Mouse (Mus musculus): ENCODE measurements at regions not wholly inside any gene's neighbourhood (a gene's known extent, or its start where the extent isn't known, plus 50 kb on each side); places are given as distances from the start of the nearest gene placed in this dataset.

DNA sequence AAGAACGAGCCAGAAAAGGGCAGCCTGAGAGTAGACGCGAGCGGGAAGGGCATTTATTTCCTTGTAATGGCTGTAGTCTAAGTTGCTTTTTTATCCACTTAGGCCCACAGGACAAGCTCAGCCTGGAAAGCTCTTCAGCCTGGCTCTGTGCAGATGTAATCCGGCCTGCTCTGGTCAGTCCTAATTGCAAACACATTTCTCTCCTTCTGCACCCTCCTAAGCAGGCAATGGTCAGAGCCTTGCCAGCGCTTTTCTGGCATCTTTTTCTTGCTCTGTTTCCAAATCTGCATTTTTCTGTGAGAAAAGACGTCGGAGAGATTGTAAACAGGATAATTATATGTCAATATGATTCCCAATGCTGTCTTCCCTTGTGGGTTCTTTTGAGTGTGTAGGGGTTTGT lies 224.3 kb upstream of the Tank start:
- H3K27ac ChIP-seq (replicated peaks; ENCODE audit: low read depth, low read length) = peak overlapping the region; percentile 74
- 22% methylated on average over 8 of the region's 8 CpGs for WGBS
- DNase-seq (ENCODE audit: low spot score) = peak; percentile 90
- H3K9ac ChIP-seq (ENCODE audit: low read depth, low read length) = 0 out of 2 replicates have a peak overlapping the region, but pooled peaks have one; percentile 3
- peaks cover 11% of the 10 kb centered on the region for H3K4me1 ChIP-seq (ENCODE audit: control insufficient read depth, insufficient read depth, low read length)
- H3K4me2 ChIP-seq (ENCODE audit: low read depth, low read length) = peak overlapping the region; percentile 8
- no peaks in the 10 kb centered on the region for H3K27me3 ChIP-seq (replicated peaks; ENCODE audit: control insufficient read depth, insufficient read depth, low read length)
- H3K9me3 ChIP-seq (ENCODE audit: control insufficient read depth, low read length) = no peaks in the 10 kb centered on the region
- H3K4me3 ChIP-seq (ENCODE audit: low read depth, low read length) = no peak overlapping the region
- peak; percentile 90 for ATAC-seq (ENCODE audit: low read depth)
- H3K36me3 ChIP-seq (ENCODE audit: control insufficient read depth, insufficient read depth, low read length) = no peaks in the 10 kb centered on the region

DNA sequence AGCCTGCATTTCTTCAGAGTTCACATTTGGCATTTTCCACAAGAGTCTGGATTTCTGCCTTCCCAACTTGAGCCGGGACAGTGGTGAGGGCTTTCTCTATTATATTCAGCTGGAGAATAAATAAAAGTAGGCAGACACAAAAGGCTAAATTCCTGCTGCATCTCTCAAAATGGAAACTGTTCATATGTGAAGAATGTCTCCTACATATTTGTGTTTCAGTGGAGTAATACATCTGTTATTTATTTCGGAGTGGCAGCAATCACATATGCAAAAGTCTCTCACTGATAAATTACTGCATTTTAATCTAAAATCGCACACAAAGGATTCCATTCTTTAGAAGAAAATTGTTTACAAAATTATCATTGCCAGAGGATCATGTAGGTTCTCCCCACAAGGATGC lies 230.9 kb upstream of the Tank start:
- no peak overlapping the region for H3K4me3 ChIP-seq (ENCODE audit: low read depth, low read length)
- H3K27ac ChIP-seq (replicated peaks; ENCODE audit: low read depth, low read length) = no peak overlapping the region
- WGBS = 65% methylated on average over 3 of the region's 3 CpGs
- no peaks in the 10 kb centered on the region for H3K9me3 ChIP-seq (ENCODE audit: control insufficient read depth, low read length)
- no peak overlapping the region for H3K9ac ChIP-seq (ENCODE audit: low read depth, low read length)
- H3K4me2 ChIP-seq (ENCODE audit: low read depth, low read length) = no peak overlapping the region
- H3K27me3 ChIP-seq (replicated peaks; ENCODE audit: control insufficient read depth, insufficient read depth, low read length) = no peaks in the 10 kb centered on the region
- no peaks in the 10 kb centered on the region for H3K36me3 ChIP-seq (ENCODE audit: control insufficient read depth, insufficient read depth, low read length)
- DNase-seq (ENCODE audit: low spot score) (peak; percentile 24), ATAC-seq (ENCODE audit: low read depth) (no peak)
- no peaks in the 10 kb centered on the region for H3K4me1 ChIP-seq (ENCODE audit: control insufficient read depth, insufficient read depth, low read length)

DNA sequence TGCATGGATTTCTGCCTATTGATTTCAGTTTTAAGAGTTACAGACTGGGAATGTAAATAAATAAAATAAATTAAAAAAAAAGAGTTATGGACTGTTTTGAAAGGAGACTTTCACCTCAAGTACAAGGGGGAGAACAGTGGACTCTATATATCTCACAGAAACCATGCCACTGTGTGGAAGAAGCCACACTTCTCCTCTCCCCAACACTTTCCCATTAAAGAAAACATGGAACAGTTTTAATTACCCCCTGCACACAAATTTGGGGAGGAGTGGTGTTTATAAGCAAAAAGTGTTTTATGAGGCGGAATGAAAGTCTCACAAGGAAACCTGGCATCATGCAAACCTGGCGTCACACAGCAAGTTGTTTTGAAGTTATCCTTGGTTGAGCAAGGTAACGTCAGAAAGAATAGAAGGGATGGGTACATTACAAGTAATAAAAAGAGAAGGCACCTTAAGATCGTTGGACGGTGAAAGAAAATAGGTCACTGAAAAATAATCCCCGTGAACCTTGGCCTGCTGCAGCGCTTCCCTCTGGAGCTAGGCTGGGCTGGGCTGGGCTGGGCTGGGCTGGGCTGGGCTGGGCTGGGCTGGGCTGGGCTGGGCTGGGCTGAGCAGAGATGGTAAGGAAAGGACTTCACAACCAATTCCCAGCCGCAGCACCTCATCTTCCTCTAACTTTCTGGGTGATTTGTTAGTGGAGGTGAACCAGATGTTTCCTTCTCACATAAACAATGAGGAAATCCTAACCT lies 232.2 kb upstream of the Tank start:
- WGBS = 47% methylated on average over 8 of the region's 8 CpGs
- Histone ChIP-seq H3K27ac (replicated peaks; ENCODE audit: low read depth, low read length) (no peak overlapping the region), H3K4me1 (ENCODE audit: control insufficient read depth, insufficient read depth, low read length) (no peaks in the 10 kb centered on the region), H3K9ac (ENCODE audit: low read depth, low read length) (no peak overlapping the region), H3K4me2 (ENCODE audit: low read depth, low read length) (no peak overlapping the region), H3K27me3 (replicated peaks; ENCODE audit: control insufficient read depth, insufficient read depth, low read length) (no peaks in the 10 kb centered on the region), H3K9me3 (ENCODE audit: control insufficient read depth, low read length) (no peaks in the 10 kb centered on the region), H3K36me3 (ENCODE audit: control insufficient read depth, insufficient read depth, low read length) (no peaks in the 10 kb centered on the region), H3K4me3 (ENCODE audit: low read depth, low read length) (no peak overlapping the region)
- DNase-seq (ENCODE audit: low spot score) = no peak
- no peak for ATAC-seq (ENCODE audit: low read depth)

DNA sequence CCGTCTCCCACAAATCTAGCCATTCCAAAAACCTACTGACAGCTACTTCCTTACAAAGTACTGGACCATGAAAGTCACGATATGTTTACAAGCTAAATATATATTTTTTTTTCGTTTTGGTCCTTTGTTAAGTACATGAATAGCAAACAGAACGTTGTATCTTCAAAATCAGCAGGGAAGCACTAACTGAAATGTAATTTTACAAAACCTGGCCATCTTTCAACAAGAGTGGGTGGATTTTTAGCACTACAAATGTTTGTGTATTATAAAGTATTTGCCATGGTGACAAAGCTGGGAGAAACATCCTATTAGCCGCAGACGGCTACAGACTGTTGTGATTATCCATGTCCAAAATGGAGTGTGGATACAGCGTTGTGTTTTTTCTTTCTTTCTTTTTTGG lies 233.1 kb upstream of the Tank start:
- H3K27me3 ChIP-seq (replicated peaks; ENCODE audit: control insufficient read depth, insufficient read depth, low read length) = no peaks in the 10 kb centered on the region
- H3K36me3 ChIP-seq (ENCODE audit: control insufficient read depth, insufficient read depth, low read length) = no peaks in the 10 kb centered on the region
- H3K9ac ChIP-seq (ENCODE audit: low read depth, low read length) = no peak overlapping the region
- DNase-seq (ENCODE audit: low spot score) = no peak
- no peak for ATAC-seq (ENCODE audit: low read depth)
- H3K27ac ChIP-seq (replicated peaks; ENCODE audit: low read depth, low read length) = no peak overlapping the region
- no peaks in the 10 kb centered on the region for H3K9me3 ChIP-seq (ENCODE audit: control insufficient read depth, low read length)
- H3K4me2 ChIP-seq (ENCODE audit: low read depth, low read length) = no peak overlapping the region
- H3K4me1 ChIP-seq (ENCODE audit: control insufficient read depth, insufficient read depth, low read length) = no peaks in the 10 kb centered on the region
- WGBS = 80% methylated on average over 7 of the region's 7 CpGs
- H3K4me3 ChIP-seq (ENCODE audit: low read depth, low read length) = no peak overlapping the region

DNA sequence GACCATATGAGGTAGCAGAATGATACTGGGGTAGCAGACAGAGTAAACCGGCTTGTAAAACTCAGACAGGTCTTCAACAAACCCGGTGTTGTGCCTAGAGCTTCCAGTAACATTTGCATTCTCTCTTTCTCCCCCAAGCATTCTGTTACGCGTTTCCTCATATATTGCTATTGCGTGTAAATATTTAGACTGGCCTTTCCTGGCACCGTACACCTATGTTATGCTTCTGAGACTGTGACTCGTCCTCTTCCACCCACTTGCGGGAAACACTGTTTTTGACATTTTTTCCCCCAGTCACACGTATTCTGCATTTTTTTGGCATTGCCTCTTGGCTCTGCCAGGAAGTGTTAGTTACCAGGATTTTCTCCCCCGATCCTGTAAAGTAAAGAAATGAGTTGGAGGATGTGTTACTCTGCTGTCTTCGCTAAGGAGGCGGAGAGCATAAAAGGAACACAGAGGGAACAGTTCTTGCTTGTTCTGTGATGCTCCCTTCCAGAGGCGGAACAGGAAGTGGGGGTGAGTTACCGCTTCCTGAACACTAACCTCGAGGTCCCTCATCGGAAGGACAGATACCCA lies 233.7 kb upstream of the Tank start:
- no peaks in the 10 kb centered on the region for H3K27me3 ChIP-seq (replicated peaks; ENCODE audit: control insufficient read depth, insufficient read depth, low read length)
- no peak overlapping the region for H3K4me2 ChIP-seq (ENCODE audit: low read depth, low read length)
- no peak overlapping the region for H3K9ac ChIP-seq (ENCODE audit: low read depth, low read length)
- no peaks in the 10 kb centered on the region for H3K36me3 ChIP-seq (ENCODE audit: control insufficient read depth, insufficient read depth, low read length)
- WGBS = 76% methylated on average over 16 of the region's 16 CpGs
- no peaks in the 10 kb centered on the region for H3K9me3 ChIP-seq (ENCODE audit: control insufficient read depth, low read length)
- DNase-seq (ENCODE audit: low spot score) (no peak), ATAC-seq (ENCODE audit: low read depth) (no peak)
- no peak overlapping the region for H3K27ac ChIP-seq (replicated peaks; ENCODE audit: low read depth, low read length)
- no peaks in the 10 kb centered on the region for H3K4me1 ChIP-seq (ENCODE audit: control insufficient read depth, insufficient read depth, low read length)
- H3K4me3 ChIP-seq (ENCODE audit: low read depth, low read length) = no peak overlapping the region

DNA sequence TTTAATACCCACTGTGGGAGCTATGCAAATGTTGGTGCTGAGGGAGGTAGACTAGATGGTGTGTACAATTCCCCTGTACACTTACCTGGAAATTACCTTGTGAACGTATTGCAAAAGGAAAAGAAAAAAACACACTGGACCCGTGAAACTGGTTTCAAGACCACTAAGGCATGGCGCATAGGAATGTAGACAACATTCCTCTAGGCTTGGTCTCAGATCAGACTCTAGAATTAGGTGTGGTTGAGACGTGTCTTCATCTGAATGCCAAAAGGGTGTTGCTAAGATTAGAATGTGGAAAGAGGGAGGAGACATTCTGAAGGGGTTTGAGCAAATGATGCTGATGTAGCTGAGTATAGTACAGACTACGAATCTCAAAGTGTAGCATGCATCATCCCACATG lies 237.1 kb upstream of the Tank start:
- no peaks in the 10 kb centered on the region for H3K36me3 ChIP-seq (ENCODE audit: control insufficient read depth, insufficient read depth, low read length)
- WGBS = 66% methylated on average over 5 of the region's 5 CpGs
- DNase-seq (ENCODE audit: low spot score) = peak; percentile 72
- no peaks in the 10 kb centered on the region for H3K27me3 ChIP-seq (replicated peaks; ENCODE audit: control insufficient read depth, insufficient read depth, low read length)
- H3K4me3 ChIP-seq (ENCODE audit: low read depth, low read length) = no peak overlapping the region
- no peaks in the 10 kb centered on the region for H3K4me1 ChIP-seq (ENCODE audit: control insufficient read depth, insufficient read depth, low read length)
- no peaks in the 10 kb centered on the region for H3K9me3 ChIP-seq (ENCODE audit: control insufficient read depth, low read length)
- no peak overlapping the region for H3K9ac ChIP-seq (ENCODE audit: low read depth, low read length)
- no peak overlapping the region for H3K27ac ChIP-seq (replicated peaks; ENCODE audit: low read depth, low read length)
- peak; percentile 37 for ATAC-seq (ENCODE audit: low read depth)
- no peak overlapping the region for H3K4me2 ChIP-seq (ENCODE audit: low read depth, low read length)

DNA sequence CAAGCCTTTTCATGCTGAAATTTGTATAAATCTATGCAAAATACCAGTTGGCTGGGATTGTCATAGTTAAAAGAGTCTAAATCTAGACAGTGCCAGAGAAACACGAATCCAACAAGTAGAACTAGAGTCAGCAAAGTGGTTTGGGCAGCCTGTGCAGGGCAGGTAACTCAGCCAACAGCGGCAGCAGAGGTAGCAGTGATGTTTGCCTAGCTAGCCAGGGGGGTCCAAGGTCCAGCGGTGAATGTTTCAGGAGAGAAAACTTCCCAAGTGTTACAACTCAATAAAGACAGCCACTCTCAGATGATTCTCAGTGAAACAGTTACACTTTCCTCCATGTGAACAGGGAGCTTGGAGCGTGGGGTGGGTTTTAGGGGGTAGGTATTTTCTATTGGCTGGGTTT lies 259.2 kb upstream of the Tank start:
- Histone ChIP-seq H3K27me3 (replicated peaks; ENCODE audit: control insufficient read depth, insufficient read depth, low read length) (no peaks in the 10 kb centered on the region), H3K9ac (ENCODE audit: low read depth, low read length) (no peak overlapping the region), H3K4me1 (ENCODE audit: control insufficient read depth, insufficient read depth, low read length) (no peaks in the 10 kb centered on the region), H3K36me3 (ENCODE audit: control insufficient read depth, insufficient read depth, low read length) (no peaks in the 10 kb centered on the region), H3K27ac (replicated peaks; ENCODE audit: low read depth, low read length) (no peak overlapping the region), H3K9me3 (ENCODE audit: control insufficient read depth, low read length) (no peaks in the 10 kb centered on the region), H3K4me2 (ENCODE audit: low read depth, low read length) (no peak overlapping the region), H3K4me3 (ENCODE audit: low read depth, low read length) (no peak overlapping the region)
- DNase-seq (ENCODE audit: low spot score) (no peak), ATAC-seq (ENCODE audit: low read depth) (no peak)
- 84% methylated on average over 4 of the region's 4 CpGs for WGBS

DNA sequence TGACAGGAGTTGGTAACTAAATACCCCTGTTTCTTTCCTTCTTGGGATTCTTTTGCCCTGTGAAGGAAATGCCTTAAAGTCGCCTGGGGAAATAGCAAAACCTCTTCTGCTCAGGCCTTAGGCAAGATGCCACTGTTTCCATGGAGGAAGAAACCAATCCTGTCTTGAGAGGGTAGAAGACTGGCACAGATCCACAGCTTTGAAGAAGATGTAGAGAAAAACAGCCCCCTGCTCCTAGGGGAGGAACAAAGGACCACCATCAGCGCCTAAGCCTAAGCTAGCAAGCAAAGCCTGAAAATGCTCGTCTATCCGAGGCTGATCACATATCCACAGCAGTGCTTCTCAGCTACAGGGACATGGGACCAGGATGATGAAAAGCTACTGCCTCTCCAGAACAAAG lies 268.0 kb upstream of the Tank start:
- Histone ChIP-seq H3K27me3 (replicated peaks; ENCODE audit: control insufficient read depth, insufficient read depth, low read length) (no peaks in the 10 kb centered on the region), H3K27ac (replicated peaks; ENCODE audit: low read depth, low read length) (no peak overlapping the region), H3K4me2 (ENCODE audit: low read depth, low read length) (no peak overlapping the region), H3K4me1 (ENCODE audit: control insufficient read depth, insufficient read depth, low read length) (peaks cover 12% of the 10 kb centered on the region; the same call in 1 of the 2 replicates), H3K36me3 (ENCODE audit: control insufficient read depth, insufficient read depth, low read length) (no peaks in the 10 kb centered on the region), H3K9me3 (ENCODE audit: control insufficient read depth, low read length) (no peaks in the 10 kb centered on the region), H3K4me3 (ENCODE audit: low read depth, low read length) (no peak overlapping the region), H3K9ac (ENCODE audit: low read depth, low read length) (no peak overlapping the region)
- ATAC-seq (ENCODE audit: low read depth) (peak; percentile 53; the same call in 1 of the 2 replicates), DNase-seq (ENCODE audit: low spot score) (peak; percentile 89)
- WGBS = 42% methylated on average over 4 of the region's 4 CpGs

DNA sequence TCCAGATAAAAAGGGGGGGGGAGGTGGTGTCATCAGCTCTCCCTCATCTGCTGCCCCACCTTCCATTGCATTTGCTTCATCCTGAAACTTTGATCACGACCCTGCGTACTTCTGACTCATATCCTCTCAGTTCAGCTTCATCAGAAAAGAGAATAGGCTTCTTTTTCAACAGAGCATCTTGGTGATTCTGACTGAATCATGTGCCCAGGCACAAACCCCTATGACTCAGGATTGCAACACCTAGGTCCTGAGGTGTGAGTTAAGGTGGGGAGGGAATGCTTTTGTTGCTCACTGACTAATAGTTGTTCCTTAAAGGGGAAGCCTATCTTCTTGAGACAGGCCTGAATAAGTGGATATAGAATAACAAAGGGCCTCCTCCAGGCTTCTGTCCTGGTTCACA lies 269.2 kb upstream of the Tank start:
- Histone ChIP-seq H3K36me3 (ENCODE audit: control insufficient read depth, insufficient read depth, low read length) (no peaks in the 10 kb centered on the region), H3K4me3 (ENCODE audit: low read depth, low read length) (no peak overlapping the region), H3K4me2 (ENCODE audit: low read depth, low read length) (no peak overlapping the region), H3K9ac (ENCODE audit: low read depth, low read length) (no peak overlapping the region), H3K9me3 (ENCODE audit: control insufficient read depth, low read length) (no peaks in the 10 kb centered on the region), H3K27me3 (replicated peaks; ENCODE audit: control insufficient read depth, insufficient read depth, low read length) (no peaks in the 10 kb centered on the region), H3K4me1 (ENCODE audit: control insufficient read depth, insufficient read depth, low read length) (peaks cover 12% of the 10 kb centered on the region; the same call in 1 of the 2 replicates), H3K27ac (replicated peaks; ENCODE audit: low read depth, low read length) (no peak overlapping the region)
- WGBS = 75% methylated on average over 2 of the region's 2 CpGs
- ATAC-seq (ENCODE audit: low read depth) = no peak
- DNase-seq (ENCODE audit: low spot score) = no peak

Measured in embryonic facial prominence, embryonic 14.5 days (tissue).